Mouse (Mus musculus): ENCODE measurements around the gene Capn1. TPM values are rescaled to one million over a fixed set of nuclear protein-coding genes. Genes with fewer than 3 reads are reported as not detected.
"Not testable (repeated sequence)": the region's sequence is repeated elsewhere in the genome, so short reads cannot be mapped to it uniquely, and the experiment has no call there.

Gene Capn1
- polyA plus RNA-seq, 1 experiment from 2014 or later = 12.4 TPM

DNA sequence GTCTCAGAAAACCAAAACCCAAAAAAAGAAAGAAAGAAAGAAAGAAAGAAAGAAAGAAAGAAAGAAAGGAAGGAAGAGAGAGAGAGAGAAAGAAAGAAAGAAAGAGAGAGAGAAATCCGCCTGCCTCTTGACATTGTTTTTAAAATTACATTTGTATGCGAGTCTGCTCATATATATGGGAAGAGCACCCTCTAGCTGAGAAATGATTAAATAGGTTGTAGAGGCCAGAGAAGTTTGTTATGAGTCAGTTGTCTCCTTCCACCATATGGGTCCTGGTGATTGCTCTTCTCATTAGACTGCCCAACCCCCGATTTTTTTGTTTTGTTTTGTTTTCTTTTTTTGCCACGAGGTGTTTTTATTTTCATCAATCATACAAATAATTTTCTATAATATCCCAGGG, 28.4 kb upstream of the Capn1 start:
- H3K9me3 ChIP-seq (ENCODE audit: control insufficient read depth, low read length); ATAC-seq; H3K4me3 ChIP-seq (ENCODE audit: low read length); H3K9ac ChIP-seq (ENCODE audit: low read depth, low read length); H3K4me2 ChIP-seq (ENCODE audit: low read depth, low read length); H3K36me3 ChIP-seq (ENCODE audit: control insufficient read depth, insufficient read depth, low read length); H3K27ac ChIP-seq (ENCODE audit: low read length); H3K27me3 ChIP-seq (replicated peaks; ENCODE audit: control insufficient read depth, insufficient read depth, low read length): not testable (repeated sequence)
- WGBS = 44% methylated on average over 4 of the region's 4 CpGs
- peaks cover 12% of the 10 kb centered on the region for H3K4me1 ChIP-seq (ENCODE audit: control insufficient read depth, insufficient read depth, low read length)

DNA sequence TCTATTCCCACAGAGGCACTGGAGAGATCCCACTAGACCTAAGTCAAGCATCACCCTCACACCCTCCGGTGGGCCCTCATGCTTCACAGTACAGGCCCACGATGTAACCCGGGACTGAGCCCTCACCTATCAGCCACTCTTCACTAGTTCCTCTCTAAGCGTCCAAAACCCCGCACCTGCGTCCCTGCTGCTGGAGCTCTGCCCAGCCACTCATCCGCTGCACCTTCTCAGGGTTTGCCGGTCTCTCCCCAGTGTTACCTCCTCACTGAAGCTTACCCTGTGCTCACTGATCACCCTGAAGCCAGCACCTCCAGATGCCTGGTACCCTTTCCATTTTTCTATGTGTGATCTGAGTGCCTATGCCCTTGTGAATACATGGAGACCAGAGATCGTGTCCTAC, 26.6 kb upstream of the Capn1 start:
- no peak for ATAC-seq
- no peaks in the 10 kb centered on the region for H3K27me3 ChIP-seq (replicated peaks; ENCODE audit: control insufficient read depth, insufficient read depth, low read length)

DNA sequence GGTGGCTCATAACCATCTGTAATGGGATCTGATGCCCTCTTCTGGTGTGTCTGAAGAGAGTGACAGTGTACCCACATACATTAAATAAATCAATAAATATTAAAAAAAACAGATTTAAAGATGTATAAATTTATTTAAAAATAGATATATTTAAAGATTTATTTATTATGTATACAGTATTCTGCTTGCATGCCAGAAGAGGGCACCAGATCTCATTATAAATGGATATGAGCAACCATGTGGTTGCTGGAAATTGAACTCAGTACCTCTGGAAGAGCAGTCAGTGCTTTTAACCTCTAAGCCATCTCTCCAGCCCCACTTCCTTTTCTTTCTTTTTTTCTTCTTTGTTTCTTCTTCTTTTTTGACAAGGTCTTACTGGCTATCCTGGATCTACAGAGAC, 24.3 kb upstream of the Capn1 start:
- Histone ChIP-seq H3K27ac (ENCODE audit: low read length) (no peak overlapping the region), H3K4me1 (ENCODE audit: control insufficient read depth, insufficient read depth, low read length) (no peaks in the 10 kb centered on the region), H3K4me3 (ENCODE audit: low read length) (no peak overlapping the region), H3K27me3 (replicated peaks; ENCODE audit: control insufficient read depth, insufficient read depth, low read length) (no peaks in the 10 kb centered on the region), H3K9ac (ENCODE audit: low read depth, low read length) (no peak overlapping the region), H3K4me2 (ENCODE audit: low read depth, low read length) (no peak overlapping the region), H3K36me3 (ENCODE audit: control insufficient read depth, insufficient read depth, low read length) (no peaks in the 10 kb centered on the region), H3K9me3 (ENCODE audit: control insufficient read depth, low read length) (no peaks in the 10 kb centered on the region)
- no peak for ATAC-seq

More for the DNA sequence above, 26.6 kb upstream of the Capn1 start:
- H3K9me3 ChIP-seq (ENCODE audit: control insufficient read depth, low read length) = no peaks in the 10 kb centered on the region
- H3K4me2 ChIP-seq (ENCODE audit: low read depth, low read length) = no peak overlapping the region
- H3K27ac ChIP-seq (ENCODE audit: low read length) = no peak overlapping the region
- H3K4me3 ChIP-seq (ENCODE audit: low read length) = no peak overlapping the region
- no peaks in the 10 kb centered on the region for H3K36me3 ChIP-seq (ENCODE audit: control insufficient read depth, insufficient read depth, low read length)
- no peak overlapping the region for H3K9ac ChIP-seq (ENCODE audit: low read depth, low read length)
- no peaks in the 10 kb centered on the region for H3K4me1 ChIP-seq (ENCODE audit: control insufficient read depth, insufficient read depth, low read length)
- 80% methylated on average over 9 of the region's 9 CpGs for WGBS

DNA sequence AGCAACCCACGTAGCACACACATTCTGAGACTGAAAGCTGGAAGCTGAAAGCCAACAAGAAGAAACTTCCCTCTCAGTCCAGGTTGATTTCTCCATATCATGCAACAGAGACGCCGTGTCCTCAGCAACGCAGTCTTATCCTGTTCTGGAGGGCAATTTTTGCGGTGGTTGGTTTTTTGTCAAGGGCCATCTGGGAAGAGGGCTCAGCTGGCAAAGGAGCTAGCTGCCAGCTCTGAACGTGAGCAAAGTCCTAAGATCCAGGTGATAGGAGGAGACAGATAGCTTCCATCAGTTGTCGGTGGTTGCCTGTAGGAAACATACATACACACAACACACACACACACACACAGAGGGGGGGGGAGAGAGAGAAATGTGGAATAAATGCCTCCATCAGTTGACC, 22.6 kb upstream of the Capn1 start:
- Histone ChIP-seq H3K27ac (ENCODE audit: low read length) (no peak overlapping the region), H3K9ac (ENCODE audit: low read depth, low read length) (no peak overlapping the region), H3K4me1 (ENCODE audit: control insufficient read depth, insufficient read depth, low read length) (no peaks in the 10 kb centered on the region), H3K27me3 (replicated peaks; ENCODE audit: control insufficient read depth, insufficient read depth, low read length) (no peaks in the 10 kb centered on the region), H3K9me3 (ENCODE audit: control insufficient read depth, low read length) (no peaks in the 10 kb centered on the region), H3K36me3 (ENCODE audit: control insufficient read depth, insufficient read depth, low read length) (no peaks in the 10 kb centered on the region), H3K4me2 (ENCODE audit: low read depth, low read length) (no peak overlapping the region), H3K4me3 (ENCODE audit: low read length) (no peak overlapping the region)
- no peak for ATAC-seq
- 82% methylated on average over 7 of the region's 7 CpGs for WGBS

DNA sequence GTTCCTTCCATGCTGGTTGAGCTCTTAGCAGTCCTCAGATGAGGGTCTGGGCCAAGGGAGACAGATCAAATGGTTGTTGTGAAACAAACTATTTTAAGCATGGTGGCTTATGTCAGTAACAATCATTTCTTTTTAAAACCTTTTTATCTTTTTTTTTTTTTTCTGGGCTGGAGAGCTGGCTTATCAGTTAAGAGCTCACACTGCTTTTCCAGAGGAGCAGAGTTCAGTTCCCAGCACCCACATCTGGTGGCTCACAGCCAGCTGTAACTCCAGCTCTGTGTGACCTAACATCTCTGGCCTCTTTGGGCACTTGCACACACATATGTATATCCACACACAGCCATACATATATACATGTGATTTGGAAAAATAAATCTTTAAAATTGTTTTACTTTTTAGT, 22.0 kb upstream of the Capn1 start:
- Histone ChIP-seq H3K36me3 (ENCODE audit: control insufficient read depth, insufficient read depth, low read length) (no peaks in the 10 kb centered on the region), H3K4me2 (ENCODE audit: low read depth, low read length) (no peak overlapping the region), H3K4me3 (ENCODE audit: low read length) (no peak overlapping the region), H3K27ac (ENCODE audit: low read length) (no peak overlapping the region), H3K4me1 (ENCODE audit: control insufficient read depth, insufficient read depth, low read length) (no peaks in the 10 kb centered on the region), H3K9me3 (ENCODE audit: control insufficient read depth, low read length) (no peaks in the 10 kb centered on the region), H3K9ac (ENCODE audit: low read depth, low read length) (no peak overlapping the region), H3K27me3 (replicated peaks; ENCODE audit: control insufficient read depth, insufficient read depth, low read length) (no peaks in the 10 kb centered on the region)
- ATAC-seq = no peak

DNA sequence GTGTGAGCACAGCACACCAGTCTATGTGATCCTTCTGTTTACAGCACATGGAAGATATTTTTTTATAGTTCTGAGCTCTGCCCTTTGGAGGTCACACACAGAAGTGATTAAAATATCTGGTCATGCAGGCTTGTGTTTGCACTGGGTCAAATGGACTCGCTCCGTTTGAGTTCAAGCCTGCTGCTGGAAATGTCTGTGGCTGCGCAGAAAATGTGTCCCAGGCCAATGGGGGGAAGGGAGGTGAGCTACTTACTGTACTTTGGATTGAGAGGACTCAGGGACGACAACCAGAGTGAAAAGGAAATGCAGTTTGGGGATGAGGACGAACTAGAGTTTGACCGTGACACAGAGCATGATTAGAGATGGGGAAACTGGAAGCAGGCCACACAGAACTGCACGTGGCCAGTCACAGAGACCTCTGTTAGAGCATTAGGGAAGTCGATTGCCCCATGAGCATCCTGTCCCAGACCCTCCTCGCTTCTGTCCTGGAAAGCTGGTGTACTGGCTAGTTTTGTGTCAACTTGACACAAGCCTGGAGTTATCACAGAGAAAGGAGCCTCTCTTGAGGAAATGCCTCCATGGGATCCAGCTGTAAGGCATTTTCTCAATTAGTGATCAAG, 20.4 kb upstream of the Capn1 start:
- Histone ChIP-seq H3K9ac (ENCODE audit: low read depth, low read length) (no peak overlapping the region), H3K9me3 (ENCODE audit: control insufficient read depth, low read length) (no peaks in the 10 kb centered on the region), H3K4me1 (ENCODE audit: control insufficient read depth, insufficient read depth, low read length) (no peaks in the 10 kb centered on the region), H3K4me2 (ENCODE audit: low read depth, low read length) (no peak overlapping the region), H3K36me3 (ENCODE audit: control insufficient read depth, insufficient read depth, low read length) (no peaks in the 10 kb centered on the region), H3K4me3 (ENCODE audit: low read length) (no peak overlapping the region), H3K27me3 (replicated peaks; ENCODE audit: control insufficient read depth, insufficient read depth, low read length) (no peaks in the 10 kb centered on the region), H3K27ac (ENCODE audit: low read length) (no peak overlapping the region)
- peak; percentile 36; the same call in 1 of the 2 replicates for ATAC-seq
- 65% methylated on average over 9 of the region's 9 CpGs for WGBS

DNA sequence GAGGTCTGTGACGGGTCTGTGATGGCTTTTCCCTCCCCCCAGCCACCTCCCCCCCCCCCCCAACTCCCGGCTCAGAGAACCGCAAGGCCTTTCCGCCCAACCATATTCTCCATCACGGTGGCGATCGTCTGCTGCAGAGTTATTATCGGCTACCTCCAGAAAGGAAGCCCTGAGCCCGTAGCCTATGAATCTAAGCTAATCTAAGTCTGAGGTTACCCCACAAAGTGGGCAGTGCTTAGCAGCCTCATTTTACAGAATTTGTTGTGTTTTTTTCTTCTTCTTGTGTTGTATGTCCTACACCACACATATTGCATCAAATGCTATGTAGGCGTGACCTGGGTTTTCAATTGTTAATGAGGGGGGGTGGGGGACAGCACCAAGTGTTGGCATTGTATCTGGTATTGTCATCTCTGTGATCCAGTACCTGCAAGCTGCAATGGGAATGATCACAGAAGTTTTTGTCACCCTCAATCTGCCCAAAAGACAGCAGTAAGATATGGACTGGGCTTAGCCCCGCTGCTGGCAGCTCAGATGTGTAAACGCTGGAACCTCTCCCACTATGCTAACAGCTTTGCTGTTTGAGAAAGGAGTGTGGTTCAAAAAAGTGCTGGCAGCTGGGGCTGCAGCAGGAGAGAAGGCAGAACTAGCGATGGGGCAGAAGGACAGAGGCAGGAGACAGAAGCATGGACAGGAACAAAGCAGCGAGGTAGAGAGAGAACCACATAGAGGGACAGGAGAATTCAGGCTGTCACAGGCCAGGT, 15.0 kb upstream of the Capn1 start:
- H3K36me3 ChIP-seq (ENCODE audit: control insufficient read depth, insufficient read depth, low read length) = no peaks in the 10 kb centered on the region
- H3K4me2 ChIP-seq (ENCODE audit: low read depth, low read length) = no peak overlapping the region
- H3K27me3 ChIP-seq (replicated peaks; ENCODE audit: control insufficient read depth, insufficient read depth, low read length) = no peaks in the 10 kb centered on the region
- WGBS = 71% methylated on average over 14 of the region's 14 CpGs
- H3K9me3 ChIP-seq (ENCODE audit: control insufficient read depth, low read length) = no peaks in the 10 kb centered on the region
- no peak overlapping the region for H3K9ac ChIP-seq (ENCODE audit: low read depth, low read length)
- H3K4me1 ChIP-seq (ENCODE audit: control insufficient read depth, insufficient read depth, low read length) = no peaks in the 10 kb centered on the region
- no peak overlapping the region for H3K27ac ChIP-seq (ENCODE audit: low read length)
- no peak overlapping the region for H3K4me3 ChIP-seq (ENCODE audit: low read length)
- ATAC-seq = no peak

DNA sequence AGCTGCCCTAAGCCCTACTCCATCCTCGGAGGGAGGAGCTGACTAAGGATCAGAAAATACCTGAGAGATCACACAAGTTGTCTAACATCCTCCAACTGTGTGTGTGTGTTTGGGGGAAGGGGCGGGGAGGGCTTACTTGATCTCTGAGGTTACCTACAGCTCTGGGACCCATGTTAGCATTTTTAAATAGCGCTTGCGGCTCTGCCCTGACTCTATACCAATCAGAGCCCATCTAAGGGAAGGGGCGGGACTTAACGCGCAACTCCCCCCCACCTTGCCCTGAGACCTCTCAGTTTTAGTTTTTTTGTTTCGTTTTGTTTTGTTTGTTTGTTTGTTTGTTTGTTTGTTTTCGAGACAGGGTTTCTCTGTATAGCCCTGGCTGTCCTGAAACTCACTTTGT, 13.7 kb upstream of the Capn1 start:
- H3K36me3 ChIP-seq (ENCODE audit: control insufficient read depth, insufficient read depth, low read length) = no peaks in the 10 kb centered on the region
- 80% methylated on average over 9 of the region's 9 CpGs for WGBS
- H3K9me3 ChIP-seq (ENCODE audit: control insufficient read depth, low read length) = no peaks in the 10 kb centered on the region

DNA sequence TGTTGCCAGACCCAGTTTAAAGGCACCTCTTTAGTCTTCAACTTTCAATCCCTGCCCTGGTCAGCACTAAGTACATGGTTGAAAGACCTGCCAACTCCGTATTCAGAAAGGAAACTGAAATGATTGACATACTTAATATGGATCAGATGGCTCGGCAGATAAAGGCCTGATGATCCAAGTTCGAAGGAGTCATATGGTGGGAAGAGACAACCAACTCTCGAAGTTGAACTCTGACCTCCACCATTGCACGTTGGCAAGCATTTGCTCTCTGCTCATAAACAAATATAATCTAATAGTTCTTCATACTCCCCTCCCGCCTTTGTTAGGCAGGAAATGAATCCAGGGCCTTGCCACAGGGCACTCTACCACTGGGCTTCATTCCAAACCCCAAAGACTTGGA, 13.3 kb upstream of the Capn1 start:
- H3K27ac ChIP-seq (ENCODE audit: low read length) = no peak overlapping the region
- no peak for ATAC-seq
- no peak overlapping the region for H3K4me2 ChIP-seq (ENCODE audit: low read depth, low read length)
- 74% methylated on average over 6 of the region's 6 CpGs for WGBS
- no peaks in the 10 kb centered on the region for H3K27me3 ChIP-seq (replicated peaks; ENCODE audit: control insufficient read depth, insufficient read depth, low read length)
- no peaks in the 10 kb centered on the region for H3K9me3 ChIP-seq (ENCODE audit: control insufficient read depth, low read length)
- no peaks in the 10 kb centered on the region for H3K36me3 ChIP-seq (ENCODE audit: control insufficient read depth, insufficient read depth, low read length)
- H3K4me3 ChIP-seq (ENCODE audit: low read length) = no peak overlapping the region
- H3K9ac ChIP-seq (ENCODE audit: low read depth, low read length) = no peak overlapping the region
- H3K4me1 ChIP-seq (ENCODE audit: control insufficient read depth, insufficient read depth, low read length) = no peaks in the 10 kb centered on the region

More for the DNA sequence above, 13.7 kb upstream of the Capn1 start:
- Histone ChIP-seq H3K27me3 (replicated peaks; ENCODE audit: control insufficient read depth, insufficient read depth, low read length) (no peaks in the 10 kb centered on the region), H3K4me3 (ENCODE audit: low read length) (no peak overlapping the region), H3K4me2 (ENCODE audit: low read depth, low read length) (no peak overlapping the region), H3K4me1 (ENCODE audit: control insufficient read depth, insufficient read depth, low read length) (no peaks in the 10 kb centered on the region), H3K27ac (ENCODE audit: low read length) (no peak overlapping the region), H3K9ac (ENCODE audit: low read depth, low read length) (no peak overlapping the region)
- ATAC-seq = no peak

DNA sequence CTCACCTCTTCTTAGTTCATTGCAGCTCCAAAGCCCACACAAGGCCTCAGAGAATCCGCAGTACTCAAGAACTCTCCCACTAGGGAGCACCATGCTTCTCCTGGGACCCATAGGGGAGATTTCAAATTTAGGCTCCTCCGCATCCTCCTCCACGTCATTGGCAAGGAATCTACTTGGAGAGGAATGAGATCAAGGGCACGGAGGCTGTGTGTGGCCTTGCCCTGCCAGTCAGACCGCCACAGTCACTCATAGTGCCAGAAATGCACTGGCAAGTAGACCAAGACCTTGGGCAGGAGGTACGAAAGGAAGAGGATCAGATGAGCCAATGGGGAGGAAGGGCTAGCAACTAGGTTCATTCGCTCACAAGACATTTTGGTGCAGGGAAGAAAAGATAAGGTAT, 8.2 kb upstream of the Capn1 start:
- no peaks in the 10 kb centered on the region for H3K27me3 ChIP-seq (replicated peaks; ENCODE audit: control insufficient read depth, insufficient read depth, low read length)
- whole genome bisulfite sequencing = 85% methylated on average over 7 of the region's 7 CpGs
- ATAC-seq = no peak

More for the DNA sequence above, 8.2 kb upstream of the Capn1 start:
- Histone ChIP-seq H3K9ac (ENCODE audit: low read depth, low read length) (no peak overlapping the region), H3K36me3 (ENCODE audit: control insufficient read depth, insufficient read depth, low read length) (no peaks in the 10 kb centered on the region), H3K4me2 (ENCODE audit: low read depth, low read length) (no peak overlapping the region), H3K4me3 (ENCODE audit: low read length) (no peak overlapping the region), H3K9me3 (ENCODE audit: control insufficient read depth, low read length) (no peaks in the 10 kb centered on the region), H3K4me1 (ENCODE audit: control insufficient read depth, insufficient read depth, low read length) (no peaks in the 10 kb centered on the region), H3K27ac (ENCODE audit: low read length) (no peak overlapping the region)
